Mouse (Mus musculus): ENCODE results near the gene Fam228a. TPM values are rescaled to one million over a fixed set of nuclear protein-coding genes. Genes with fewer than 3 reads are reported as not detected.

Fam228a gene
- polyA plus RNA-seq, 1 experiment = not detected

GRCm38 (mm10) chr12:4719762-4720754 lies 18.2 kb downstream of the Fam228a start:
- no peak overlapping the region for H3K27ac ChIP-seq (ENCODE audit: insufficient read depth, low read length)
- no peaks in the 10 kb centered on the region for H3K4me1 ChIP-seq (ENCODE audit: control insufficient read depth, insufficient read depth, low read length)
- TF ChIP-seq POLR2A (IDR thresholded peaks at IDR 0.05; ENCODE audit: low read depth, low read length) = no peak
- TF ChIP-seq CTCF (IDR thresholded peaks at IDR 0.05; ENCODE audit: borderline replicate concordance, insufficient read depth, low read length) = no peak
- no peak overlapping the region for H3K4me3 ChIP-seq (ENCODE audit: insufficient read depth, low read length)

- Histone ChIP-seq H3K27ac (ENCODE audit: insufficient read depth, low read length) (no peak overlapping the region), H3K4me3 (ENCODE audit: insufficient read depth, low read length) (no peak overlapping the region), H3K4me1 (ENCODE audit: control insufficient read depth, insufficient read depth, low read length) (no peaks in the 10 kb centered on the region)
- TF ChIP-seq CTCF (IDR thresholded peaks at IDR 0.05; ENCODE audit: borderline replicate concordance, insufficient read depth, low read length) (no peak), POLR2A (IDR thresholded peaks at IDR 0.05; ENCODE audit: low read depth, low read length) (no peak)
Observed at GRCm38 (mm10) chr12:4719066-4719761, 19.0 kb downstream of the Fam228a start.

GRCm38 (mm10) chr12:4717417-4717816 lies 20.8 kb downstream of the Fam228a start:
- no peak for TF ChIP-seq POLR2A (IDR thresholded peaks at IDR 0.05; ENCODE audit: low read depth, low read length)
- TF ChIP-seq CTCF (IDR thresholded peaks at IDR 0.05; ENCODE audit: borderline replicate concordance, insufficient read depth, low read length) = no peak
- H3K4me1 ChIP-seq (ENCODE audit: control insufficient read depth, insufficient read depth, low read length) = no peaks in the 10 kb centered on the region
- no peak overlapping the region for H3K4me3 ChIP-seq (ENCODE audit: insufficient read depth, low read length)
- H3K27ac ChIP-seq (ENCODE audit: insufficient read depth, low read length) = no peak overlapping the region

- TF ChIP-seq CTCF (IDR thresholded peaks at IDR 0.05; ENCODE audit: borderline replicate concordance, insufficient read depth, low read length) (no peak), POLR2A (IDR thresholded peaks at IDR 0.05; ENCODE audit: low read depth, low read length) (no peak)
- H3K4me1 ChIP-seq (ENCODE audit: control insufficient read depth, insufficient read depth, low read length) = no peaks in the 10 kb centered on the region
- no peak overlapping the region for H3K4me3 ChIP-seq (ENCODE audit: insufficient read depth, low read length)
- no peak overlapping the region for H3K27ac ChIP-seq (ENCODE audit: insufficient read depth, low read length)
Observed at GRCm38 (mm10) chr12:4715606-4716005, 22.6 kb downstream of the Fam228a start.

- TF ChIP-seq CTCF (IDR thresholded peaks at IDR 0.05; ENCODE audit: borderline replicate concordance, insufficient read depth, low read length) (no peak), POLR2A (IDR thresholded peaks at IDR 0.05; ENCODE audit: low read depth, low read length) (no peak)
- no peak overlapping the region for H3K4me3 ChIP-seq (ENCODE audit: insufficient read depth, low read length)
Observed at GRCm38 (mm10) chr12:4713361-4713760, 24.9 kb downstream of the Fam228a start.

GRCm38 (mm10) chr12:4709926-4710325 lies 28.3 kb downstream of the Fam228a start:
- Histone ChIP-seq H3K4me3 (ENCODE audit: insufficient read depth, low read length) (no peak overlapping the region), H3K27ac (ENCODE audit: insufficient read depth, low read length) (no peak overlapping the region), H3K4me1 (ENCODE audit: control insufficient read depth, insufficient read depth, low read length) (no peaks in the 10 kb centered on the region)
- TF ChIP-seq CTCF (IDR thresholded peaks at IDR 0.05; ENCODE audit: borderline replicate concordance, insufficient read depth, low read length) (no peak), POLR2A (IDR thresholded peaks at IDR 0.05; ENCODE audit: low read depth, low read length) (no peak)

More at GRCm38 (mm10) chr12:4713361-4713760, 24.9 kb downstream of the Fam228a start:
- no peaks in the 10 kb centered on the region for H3K4me1 ChIP-seq (ENCODE audit: control insufficient read depth, insufficient read depth, low read length)
- no peak overlapping the region for H3K27ac ChIP-seq (ENCODE audit: insufficient read depth, low read length)

- no peaks in the 10 kb centered on the region for H3K4me1 ChIP-seq (ENCODE audit: control insufficient read depth, insufficient read depth, low read length)
- no peak overlapping the region for H3K4me3 ChIP-seq (ENCODE audit: insufficient read depth, low read length)
- no peak for TF ChIP-seq CTCF (IDR thresholded peaks at IDR 0.05; ENCODE audit: borderline replicate concordance, insufficient read depth, low read length)
- no peak for TF ChIP-seq POLR2A (IDR thresholded peaks at IDR 0.05; ENCODE audit: low read depth, low read length)
- no peak overlapping the region for H3K27ac ChIP-seq (ENCODE audit: insufficient read depth, low read length)
Observed at GRCm38 (mm10) chr12:4708881-4709604, 29.2 kb downstream of the Fam228a start.

- TF ChIP-seq CTCF (IDR thresholded peaks at IDR 0.05; ENCODE audit: borderline replicate concordance, insufficient read depth, low read length) (no peak), POLR2A (IDR thresholded peaks at IDR 0.05; ENCODE audit: low read depth, low read length) (no peak)
- Histone ChIP-seq H3K27ac (ENCODE audit: insufficient read depth, low read length) (no peak overlapping the region), H3K4me1 (ENCODE audit: control insufficient read depth, insufficient read depth, low read length) (no peaks in the 10 kb centered on the region), H3K4me3 (ENCODE audit: insufficient read depth, low read length) (no peak overlapping the region)
Observed at GRCm38 (mm10) chr12:4708296-4708695, 29.9 kb downstream of the Fam228a start.

GRCm38 (mm10) chr12:4707488-4708017 lies 30.7 kb downstream of the Fam228a start:
- Histone ChIP-seq H3K4me3 (ENCODE audit: insufficient read depth, low read length) (no peak overlapping the region), H3K4me1 (ENCODE audit: control insufficient read depth, insufficient read depth, low read length) (no peaks in the 10 kb centered on the region), H3K27ac (ENCODE audit: insufficient read depth, low read length) (no peak overlapping the region)
- TF ChIP-seq POLR2A (IDR thresholded peaks at IDR 0.05; ENCODE audit: low read depth, low read length) (no peak), CTCF (IDR thresholded peaks at IDR 0.05; ENCODE audit: borderline replicate concordance, insufficient read depth, low read length) (no peak)

All from embryonic fibroblast, embryonic 13.5 days (primary cell).